Mouse (Mus musculus): ENCODE results near the gene Mcl1.

DNA sequence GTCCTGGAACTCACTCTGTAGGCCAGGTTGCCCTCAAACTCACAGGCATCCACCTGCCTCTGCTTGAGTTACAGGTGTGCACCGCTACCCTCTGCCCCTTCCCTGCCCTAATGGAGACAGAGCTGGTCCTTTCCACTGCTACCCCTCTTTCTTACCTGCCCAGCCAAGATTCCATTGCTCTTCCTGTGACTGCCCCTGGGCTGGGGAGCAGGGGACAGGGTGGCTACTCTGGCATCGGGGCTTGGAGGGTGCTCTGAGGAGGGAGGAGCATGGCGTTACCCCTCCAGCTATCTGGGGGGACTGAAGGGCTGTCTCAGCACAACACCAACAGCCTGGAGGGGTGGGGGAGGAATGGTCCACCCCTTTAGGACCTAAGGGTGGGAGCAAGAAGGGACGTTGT lies 26.7 kb downstream of the Mcl1 start:
- TF ChIP-seq CTCF (IDR thresholded peaks at IDR 0.05; ENCODE audit: control insufficient read depth, insufficient read depth, insufficient replicate concordance, low read depth, low read length) (no peak), POLR2A (IDR thresholded peaks at IDR 0.05; ENCODE audit: control insufficient read depth, low read depth, low read length) (no peak)

Data from testis, adult 2 months (tissue).